Mouse (Mus musculus) mammary gland, adult 2 months (tissue): ENCODE measurements around the gene Gm10065. TPM values are rescaled to one million over a fixed set of nuclear protein-coding genes. Genes with fewer than 3 reads are reported as not detected.

Experiments used
- polyA plus RNA-seq: library from polyadenylated mRNA; depleted of rRNA; stranded (reverse); fragments of >200 nt; gene quantifications from 2 replicates; pipeline ENCODE4 v1.2.3, GENCODE M21; 2012; ENCODE audit warnings: low replicate concordance; rRNA removed

Gm10065 gene
- polyA plus RNA-seq, result not detected in 2 replicates

DNA sequence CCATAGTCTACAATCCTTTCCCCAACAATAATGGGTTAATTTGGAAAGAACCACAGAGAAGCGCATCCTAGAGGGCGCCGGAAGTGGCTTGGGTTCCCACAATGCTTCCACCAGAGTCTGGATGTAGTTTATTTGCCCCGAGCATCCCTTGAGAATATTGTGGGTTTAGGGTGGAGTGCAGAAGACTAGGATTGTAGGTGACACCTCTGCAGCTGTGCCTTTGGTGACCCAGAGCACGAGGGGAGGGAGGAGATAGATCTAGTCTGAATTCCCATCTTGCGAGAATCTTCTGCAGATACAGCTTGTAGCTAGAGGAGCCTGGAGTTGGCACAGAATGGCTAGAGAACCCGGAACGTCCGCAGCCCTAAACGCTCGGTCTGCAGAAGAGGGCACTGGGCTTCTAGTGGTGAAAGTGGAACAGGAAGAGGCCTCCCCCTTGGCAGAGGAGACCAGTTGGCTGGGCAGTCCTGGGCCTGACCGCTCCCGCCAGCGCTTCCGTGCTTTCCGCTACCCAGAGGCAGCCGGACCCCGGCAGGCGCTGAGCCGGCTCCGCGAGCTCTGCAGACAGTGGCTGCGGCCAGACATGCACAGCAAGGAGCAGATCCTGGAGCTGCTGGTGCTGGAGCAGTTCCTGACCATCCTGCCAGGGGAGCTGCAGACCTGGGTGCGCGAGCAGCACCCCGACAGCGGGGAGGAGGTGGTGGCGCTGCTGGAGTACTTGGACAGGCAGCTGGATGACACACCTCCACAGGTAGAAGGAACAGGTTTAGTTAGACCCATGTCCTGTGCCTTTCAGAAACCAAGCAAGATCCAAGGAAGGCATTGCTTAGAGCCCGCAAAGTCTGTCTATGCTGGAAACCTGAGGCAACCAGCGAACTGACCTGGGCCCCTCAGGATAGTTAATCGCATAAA is at the start of gene Gm10065, which contains the start of gene Zkscan4:
Gene Gm10065 (minus strand): TSS at position 683 of the 912 bp plus-strand sequence.
Gene Zkscan4 (plus strand): TSS at position 149 of the 912 bp plus-strand sequence.

GRCm38 (mm10) chr13:21501182-21501581 is 21.9 kb upstream of the Gm10065 start, which contains the start of gene Gm11273:
TSS of gene Gm11273 (minus strand) at chr13:21501418.

DNA sequence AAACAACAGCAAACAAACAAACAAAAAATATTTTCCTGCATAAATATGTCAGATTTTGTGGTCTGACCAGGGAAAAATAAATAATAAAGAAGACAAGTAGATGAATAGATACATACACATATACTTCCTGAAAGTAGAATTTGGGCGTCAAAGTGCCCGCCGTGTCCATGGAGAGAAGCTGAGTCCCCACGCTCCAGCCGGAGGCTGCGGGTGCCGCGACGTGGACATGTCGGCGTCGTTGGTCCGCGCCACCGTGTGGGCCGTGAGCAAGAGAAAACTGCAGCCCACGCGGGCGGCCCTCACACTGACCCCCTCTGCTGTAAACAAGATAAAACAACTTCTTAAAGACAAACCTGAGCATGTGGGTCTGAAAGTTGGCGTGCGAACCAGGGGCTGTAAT is 15.8 kb upstream of the Gm10065 start, which contains the start of gene AK157302:
Gene AK157302 (plus strand): TSS at position 144 of the 400 bp plus-strand sequence.

GRCm38 (mm10) chr13:21468061-21469019 is 10.9 kb downstream of the Gm10065 start, which contains the start of gene Nkapl:
TSS of gene Nkapl (minus strand) at chr13:21468509.

DNA sequence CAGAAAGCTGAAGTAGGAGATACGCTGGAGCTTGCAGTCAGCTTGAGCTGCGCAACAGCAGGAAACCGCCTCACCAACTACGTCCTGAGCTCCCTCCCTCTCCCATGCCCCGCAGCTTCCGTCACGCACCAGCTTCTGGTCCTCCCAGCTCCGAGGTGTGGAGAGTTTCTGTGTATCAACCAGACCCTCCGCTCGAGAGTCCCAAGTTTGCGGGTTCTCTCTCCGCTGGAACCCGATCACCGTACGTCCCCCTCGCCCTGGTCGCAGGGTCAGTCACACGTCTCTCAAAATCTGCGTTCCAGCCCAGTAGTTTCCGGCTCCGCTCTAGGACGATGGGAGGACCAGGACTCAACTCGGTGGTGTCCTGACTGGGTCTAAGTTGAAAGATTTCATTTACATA is 25.8 kb downstream of the Gm10065 start, which contains the start of gene Zscan26:
Gene Zscan26 (minus strand): TSS at position 282 of the 400 bp plus-strand sequence.

DNA sequence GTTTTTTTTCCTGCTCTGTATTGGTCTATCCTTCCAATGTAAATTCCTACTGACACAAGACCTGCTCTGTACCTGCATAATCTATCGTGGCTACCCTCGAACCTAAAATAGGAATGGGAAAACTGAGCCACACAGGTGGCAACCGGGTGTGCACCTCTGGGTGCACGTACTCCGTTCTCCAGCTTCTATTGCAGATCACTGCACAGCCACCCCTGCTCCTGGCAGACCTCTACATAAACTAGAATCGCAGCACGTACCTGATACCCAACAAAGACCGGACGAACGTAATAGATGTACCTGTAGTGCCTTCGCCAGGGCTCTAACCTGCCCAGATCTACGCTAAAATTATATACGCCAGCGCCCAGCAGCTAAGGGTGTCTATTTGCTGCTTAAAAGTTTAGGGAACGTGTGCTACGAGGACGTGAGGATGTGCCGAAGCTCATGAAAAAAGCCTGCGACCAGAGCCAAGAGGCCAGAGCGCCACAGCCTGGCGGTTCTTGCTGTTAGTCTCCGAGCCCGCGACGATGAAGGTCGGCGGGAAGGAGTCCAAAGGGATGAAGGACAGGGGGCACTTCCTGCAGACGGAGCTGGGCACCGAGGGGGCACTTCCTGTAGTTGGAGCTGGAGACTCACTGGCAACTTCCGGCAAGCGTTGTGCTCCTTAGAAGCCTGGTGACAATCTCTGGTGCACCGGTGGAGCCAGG is 38.6 kb downstream of the Gm10065 start, which contains the start of gene Pgbd1:
Gene Pgbd1 (minus strand): TSS at position 556 of the 704 bp plus-strand sequence.

Other genes with a start within 250 kb of the Gm10065 start
- gene Gpx5, start 186.7 kb downstream of the Gm10065 start, polyA plus RNA-seq, result not detected in 2 replicates
- not detected in 2 replicates for gene Gpx6, start 167.3 kb downstream of the Gm10065 start, polyA plus RNA-seq
- gene Olfr1367, start 132.5 kb downstream of the Gm10065 start, polyA plus RNA-seq, result not detected in 2 replicates
- gene Zscan12, start 116.6 kb downstream of the Gm10065 start, polyA plus RNA-seq, result 0.57 and 1.9 TPM in 2 replicates
- gene Zkscan3, start 76.7 kb downstream of the Gm10065 start, polyA plus RNA-seq, result 20.3 and 33.3 TPM in 2 replicates
- 0.13 and 0.37 TPM in 2 replicates for gene Pgbd1, start 38.4 kb downstream of the Gm10065 start, polyA plus RNA-seq
- 8.0 and 24.0 TPM in 2 replicates for gene Zscan26, start 25.7 kb downstream of the Gm10065 start, polyA plus RNA-seq
- 0.78 and 0.93 TPM in 2 replicates for gene Nkapl, start 10.9 kb downstream of the Gm10065 start, polyA plus RNA-seq
- gene Zkscan4, start 534 bp downstream of the Gm10065 start, polyA plus RNA-seq, result 0.83 and 0.84 TPM in 2 replicates
- 0.10 and 0.29 TPM in 2 replicates for gene AK157302, start 15.8 kb upstream of the Gm10065 start, polyA plus RNA-seq
- 7.7 and 27.9 TPM in 2 replicates for gene Gm11273, start 22.0 kb upstream of the Gm10065 start, polyA plus RNA-seq
- gene Zkscan8, start 51.7 kb upstream of the Gm10065 start, polyA plus RNA-seq, result 2.2 and 7.0 TPM in 2 replicates
- gene Olfr1366, start 63.4 kb upstream of the Gm10065 start, polyA plus RNA-seq, result not detected in 2 replicates
- gene Olfr1535, start 80.5 kb upstream of the Gm10065 start, polyA plus RNA-seq, result not detected in 2 replicates
- not detected in 2 replicates for gene Olfr1364, start 102.3 kb upstream of the Gm10065 start, polyA plus RNA-seq
- gene Olfr1362, start 134.6 kb upstream of the Gm10065 start, polyA plus RNA-seq, result 0.03 and 0.04 TPM in 2 replicates
- 0.03 TPM in 1 of 2 replicates, not detected in the other for gene Olfr11, start 163.1 kb upstream of the Gm10065 start, polyA plus RNA-seq
- gene Olfr1361, start 183.9 kb upstream of the Gm10065 start, polyA plus RNA-seq, result not detected in 2 replicates
- gene Olfr1360, start 198.0 kb upstream of the Gm10065 start, polyA plus RNA-seq, result not detected in 2 replicates
- gene Olfr1359, start 218.7 kb upstream of the Gm10065 start, polyA plus RNA-seq, result not detected in 2 replicates
- 1.7 and 11.3 TPM in 2 replicates for gene Hist1h2bl, start 236.7 kb upstream of the Gm10065 start, polyA plus RNA-seq
- 2.7 and 18.5 TPM in 2 replicates for gene Hist1h2ai, start 237.0 kb upstream of the Gm10065 start, polyA plus RNA-seq
- gene Hist1h3h, start 238.2 kb upstream of the Gm10065 start, polyA plus RNA-seq, result 6.1 and 31.9 TPM in 2 replicates
- 1.3 and 2.3 TPM in 2 replicates for gene Hist1h2bm, start 242.6 kb upstream of the Gm10065 start, polyA plus RNA-seq